Mouse (Mus musculus): ENCODE data around the gene Tsc22d4.
A peak's percentile ranks its signal among the peaks of the same experiment; 100 is the strongest.

DNA sequence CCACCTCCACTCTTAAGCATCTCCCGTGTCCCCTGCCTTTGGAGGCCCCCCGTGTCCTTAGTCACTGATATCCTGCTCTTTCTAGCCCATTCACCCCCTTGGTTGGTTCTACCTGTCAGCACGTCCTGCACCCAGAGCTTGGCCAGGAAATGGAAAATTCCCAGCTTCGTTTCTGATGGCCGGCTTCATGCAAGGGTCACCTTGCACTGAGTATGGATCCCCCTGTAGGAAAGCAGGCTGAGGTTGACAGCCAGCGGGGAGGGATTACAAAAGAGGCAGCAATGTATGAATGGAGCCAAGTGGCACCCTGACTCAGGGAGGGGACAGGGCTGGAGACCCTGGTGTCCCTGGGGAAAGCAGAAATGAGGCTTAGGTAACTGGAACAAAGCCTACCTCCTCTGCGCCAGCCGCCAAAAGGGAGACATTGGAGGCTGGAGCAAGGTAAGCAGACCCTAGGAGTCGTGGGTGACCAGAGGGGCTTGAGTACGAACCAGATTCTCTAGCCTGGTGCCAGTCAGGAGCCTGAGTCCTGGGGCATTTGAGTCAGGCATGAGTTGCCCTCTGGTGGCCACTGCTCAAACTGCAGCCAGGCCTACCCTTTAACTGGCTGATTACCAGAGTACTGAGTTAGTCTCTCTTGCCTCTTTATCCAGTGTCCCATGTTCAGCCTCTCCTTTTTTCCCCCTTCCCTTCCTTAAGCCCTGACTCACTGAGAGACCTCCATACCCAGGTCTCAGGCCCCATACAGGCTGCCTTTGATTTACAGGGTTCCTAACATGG lies 11.5 kb downstream of the Tsc22d4 start:
- TF ChIP-seq CTCF (IDR thresholded peaks at IDR 0.05; ENCODE audit: borderline replicate concordance, control insufficient read depth, extremely low read depth, insufficient read depth, low read length, poor library complexity): peak; percentile 82
- TF ChIP-seq POLR2A (IDR thresholded peaks at IDR 0.05; ENCODE audit: control insufficient read depth, extremely low read depth, insufficient read depth, low read length, poor library complexity): no peak
